Mouse (Mus musculus) right cerebral cortex, adult 18-20 months (tissue): ENCODE data around the gene Ptprc.

Experiments used
- DNase-seq: peaks from one replicate; pipeline ENCODE4 v3.0.0; 2022; ENCODE audit warnings: mixed read lengths

Ptprc gene

GRCm38 (mm10) chr1:138029649-138030048, 145.9 kb downstream of the Ptprc start:
- no peak for DNase-seq

DNA sequence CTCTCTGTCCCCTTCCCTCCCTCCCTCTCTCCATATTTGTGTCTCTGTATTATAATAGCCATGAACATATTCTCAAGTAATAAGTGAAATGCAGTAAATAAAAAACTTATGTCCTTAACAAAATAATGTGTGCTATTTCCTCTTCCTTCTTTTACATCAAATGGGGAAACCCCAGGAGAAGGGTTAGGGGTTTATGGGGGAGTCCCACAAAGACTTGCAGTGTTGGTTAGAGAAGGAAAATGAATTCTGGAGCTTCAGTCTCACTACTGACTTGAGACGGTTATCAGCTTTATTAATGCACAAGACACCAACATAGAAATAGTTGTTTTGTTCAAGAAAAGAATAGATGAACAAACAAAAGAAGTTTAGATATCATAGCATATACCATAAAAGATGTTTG, 150.2 kb downstream of the Ptprc start:
- DNase-seq: no peak

- no peak for DNase-seq
These were observed 151.9 kb downstream of the Ptprc start for GRCm38 (mm10) chr1:138023601-138024000.

- no peak for DNase-seq
These were observed 152.6 kb downstream of the Ptprc start for GRCm38 (mm10) chr1:138022918-138023295.

DNA sequence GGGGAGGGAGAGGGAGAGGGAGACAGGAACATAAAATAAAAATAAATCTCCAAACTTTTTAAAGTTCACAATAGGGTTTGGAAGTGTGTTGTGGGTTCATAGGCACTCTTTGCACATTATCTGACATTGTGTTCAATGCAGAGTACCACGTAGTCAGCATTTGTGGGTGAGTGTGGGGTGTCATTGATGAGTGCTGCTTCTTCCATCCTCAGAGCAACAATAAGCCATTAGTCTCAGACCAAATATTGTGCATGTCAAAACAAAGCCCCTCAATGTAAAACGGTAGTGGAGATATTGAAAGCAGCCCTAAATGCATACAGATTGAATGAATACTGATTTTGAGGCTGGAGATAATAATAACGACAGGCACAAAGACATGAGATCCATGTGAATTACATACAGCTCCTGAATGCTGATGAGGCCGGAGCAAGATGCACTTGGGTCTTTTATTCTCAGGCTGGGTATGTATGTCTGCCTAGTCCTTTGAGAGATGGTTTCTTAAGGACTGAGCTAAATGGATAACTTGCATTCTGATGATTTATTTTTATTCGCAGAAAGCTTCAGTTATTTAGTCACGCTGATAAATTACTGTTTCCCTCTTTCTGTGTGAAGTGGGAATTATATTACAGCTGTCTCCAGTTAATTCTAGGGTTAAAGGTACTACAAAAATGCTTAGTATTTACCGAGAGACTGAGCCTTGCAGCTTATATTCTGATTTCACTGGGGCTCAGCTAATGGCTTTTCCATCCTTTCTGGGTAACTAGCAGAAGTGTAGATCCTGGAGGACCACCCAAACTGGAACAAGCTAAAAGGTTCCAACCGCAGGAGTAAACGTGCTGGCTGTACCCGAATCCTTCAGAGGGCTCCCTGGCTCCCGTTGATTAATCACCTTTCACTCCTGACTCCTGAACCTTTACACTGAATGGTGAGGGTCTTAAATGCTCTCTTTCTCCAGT, 153.3 kb downstream of the Ptprc start:
- no peak for DNase-seq
